Mouse (Mus musculus): Measurements from ENCODE around the gene Slc36a3.
"Not testable (repeated sequence)": the region's sequence is repeated elsewhere in the genome, so short reads cannot be mapped to it uniquely, and the experiment has no call there.

The Slc36a3 gene

DNA sequence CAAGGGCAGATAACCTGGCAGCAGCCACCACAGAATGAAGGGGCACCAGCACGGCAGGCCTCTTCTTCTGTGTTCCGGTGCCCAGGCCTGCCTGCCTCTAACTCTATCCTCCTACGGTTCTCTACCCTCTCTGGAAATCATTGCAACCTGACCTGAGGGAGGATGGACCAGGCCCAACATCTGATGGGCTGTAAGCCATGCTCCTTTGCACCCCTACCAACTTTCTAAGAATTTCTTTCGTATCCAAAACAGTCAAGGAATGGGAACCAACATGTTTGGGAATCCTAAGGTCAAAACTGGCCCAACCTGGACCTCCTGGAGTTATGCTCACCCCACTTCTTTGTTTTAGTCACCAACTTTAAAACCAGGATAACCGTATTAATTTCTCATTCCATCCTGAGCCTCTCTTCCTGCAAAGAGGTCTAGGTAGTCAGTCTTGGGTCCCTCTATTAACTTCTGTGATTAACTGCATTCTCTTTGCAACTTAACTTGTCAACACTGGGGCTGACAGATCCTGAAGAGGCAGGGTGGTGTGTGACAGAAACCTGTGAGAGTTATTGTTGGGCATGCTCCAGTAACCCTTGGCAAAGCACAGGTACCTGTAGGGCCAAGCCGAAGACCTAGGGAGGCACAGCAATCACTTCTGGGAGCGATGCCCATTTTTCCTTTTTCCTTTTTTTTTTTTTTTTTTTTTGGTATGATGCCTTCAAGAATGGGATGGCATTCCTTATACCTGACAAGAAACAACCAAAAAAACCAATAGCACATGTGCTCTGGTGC is 41.8 kb downstream of the Slc36a3 start:
- DNase-seq (ENCODE audit: low read depth, low spot score): no peak

- DNase-seq (ENCODE audit: low read depth, low spot score): no peak
Observed at GRCm38 (mm10) chr11:55106636-55107035, 44.9 kb downstream of the Slc36a3 start.

GRCm38 (mm10) chr11:55105389-55105788 is 46.1 kb downstream of the Slc36a3 start:
- DNase-seq (ENCODE audit: low read depth, low spot score): no peak

DNA sequence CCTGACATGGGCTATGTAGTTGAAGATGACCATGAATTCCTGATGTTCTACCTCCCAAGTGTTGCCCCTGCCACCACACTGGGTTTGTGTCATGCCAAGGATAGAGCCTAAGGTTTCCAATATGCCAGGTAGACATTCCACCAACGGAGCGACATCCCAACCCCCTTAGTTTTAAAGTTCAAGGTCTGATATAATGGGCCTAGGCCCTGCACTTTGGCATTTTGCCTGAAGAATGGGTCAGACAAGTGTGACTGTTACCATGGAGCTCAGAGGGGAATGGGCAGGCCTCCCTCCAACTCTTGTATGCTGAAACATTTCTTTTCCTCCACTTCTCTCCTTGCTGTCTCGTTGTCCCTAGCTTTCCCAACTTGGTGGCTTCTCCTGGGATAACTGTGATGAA is 48.3 kb downstream of the Slc36a3 start:
- DNase-seq (ENCODE audit: low read depth, low spot score): no peak

DNA sequence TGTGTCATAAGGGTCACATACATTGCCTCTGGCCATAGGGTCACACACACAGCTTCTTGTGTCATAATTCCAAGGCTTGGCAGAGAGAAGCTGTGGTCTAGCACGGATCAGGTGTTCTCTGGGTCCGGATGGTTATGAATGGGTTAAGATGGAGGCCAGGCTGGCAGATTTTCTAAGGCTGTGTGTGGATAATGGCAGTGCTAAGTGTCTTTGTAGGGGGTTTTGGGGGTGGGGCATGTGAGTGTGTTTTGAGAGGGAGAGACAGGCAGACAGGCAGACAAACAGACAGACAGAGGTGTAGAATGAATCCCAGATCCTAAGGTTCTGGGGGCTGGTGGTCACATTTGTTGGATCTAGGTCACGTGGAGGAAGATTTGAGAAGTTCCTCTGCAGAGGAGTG is 49.5 kb downstream of the Slc36a3 start:
- DNase-seq (ENCODE audit: low read depth, low spot score): no peak

- DNase-seq (ENCODE audit: low read depth, low spot score): no peak
Observed at GRCm38 (mm10) chr11:55099868-55100267, 51.6 kb downstream of the Slc36a3 start.

DNA sequence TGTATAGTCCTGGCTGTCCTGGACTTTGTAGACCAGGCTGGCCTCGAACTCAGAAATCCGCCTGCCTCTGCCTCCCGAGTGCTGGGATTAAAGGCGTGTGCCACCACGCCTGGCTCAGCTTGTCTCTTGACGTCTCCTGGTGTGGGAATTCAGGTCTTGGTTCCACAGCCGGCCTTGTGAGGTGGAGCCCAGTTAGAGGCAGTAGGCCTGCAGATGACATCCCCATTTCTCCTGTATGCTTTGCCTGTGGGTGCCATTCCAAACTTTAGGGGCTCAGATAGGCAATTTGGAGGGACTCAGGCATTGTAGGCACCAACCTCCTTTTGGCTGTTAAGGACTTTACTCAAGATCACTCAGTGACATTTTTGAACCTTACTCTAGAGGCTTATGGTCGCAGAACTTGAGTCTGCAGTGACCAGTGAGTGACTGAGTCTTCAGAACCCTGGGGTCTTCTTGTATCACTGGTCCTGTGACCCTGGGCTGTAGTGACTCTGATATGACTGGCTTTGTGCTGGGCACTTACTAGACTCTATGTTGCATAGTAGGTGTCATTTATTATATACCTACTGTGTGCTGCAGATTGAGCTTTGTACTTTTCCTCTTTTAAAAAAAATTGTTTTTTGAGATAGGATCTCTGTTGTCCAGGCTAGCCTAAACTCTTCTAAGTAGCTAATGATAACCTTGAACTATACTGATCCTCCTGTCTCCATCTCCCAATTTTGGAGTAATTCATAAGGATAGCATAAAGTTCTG is 52.3 kb downstream of the Slc36a3 start:
- DNase-seq (ENCODE audit: low read depth, low spot score): no peak

GRCm38 (mm10) chr11:55098189-55098915 is 53.2 kb downstream of the Slc36a3 start:
- no peak for DNase-seq (ENCODE audit: low read depth, low spot score)

DNA sequence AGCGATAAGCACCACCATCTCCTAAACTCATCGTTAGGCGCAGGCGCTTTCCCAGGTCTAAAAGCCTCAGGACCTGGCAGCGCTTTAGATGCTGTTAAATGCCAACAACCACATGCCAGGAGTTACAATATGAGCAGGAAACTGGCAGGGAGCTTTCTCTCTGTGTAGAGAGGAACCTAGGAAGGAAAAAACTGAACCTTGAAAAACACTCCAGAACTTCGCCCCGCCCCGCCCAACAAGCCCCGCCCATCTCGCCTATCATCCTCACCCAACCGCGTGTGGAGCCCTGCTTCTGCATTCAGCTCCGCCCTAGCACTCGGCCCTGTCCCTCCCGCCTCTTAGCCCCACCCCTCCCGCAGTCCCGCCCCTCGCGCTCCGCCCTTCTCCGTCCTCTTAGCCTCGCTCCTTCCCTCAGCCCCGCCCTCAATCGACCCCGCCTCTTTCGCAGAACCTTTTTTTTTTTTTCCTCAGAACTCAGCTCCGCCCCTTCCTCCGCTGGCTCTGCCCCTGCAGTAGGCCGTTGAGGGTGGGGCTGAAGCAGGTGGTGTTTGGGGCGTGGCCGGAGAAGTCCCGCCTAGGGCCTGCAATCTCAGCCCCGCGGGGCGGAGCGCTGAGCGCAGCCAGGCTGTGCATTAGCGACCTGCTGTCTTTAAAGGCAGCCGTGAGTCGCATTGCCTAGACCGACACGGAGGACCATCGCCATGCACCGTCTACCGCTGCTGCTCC is 53.9 kb downstream of the Slc36a3 start, which contains the start of gene Gm2a:
Gene Gm2a (plus strand): TSS at position 653 of the 726 bp plus-strand sequence.
- DNase-seq (ENCODE audit: low read depth, low spot score): peak; percentile 68

DNA sequence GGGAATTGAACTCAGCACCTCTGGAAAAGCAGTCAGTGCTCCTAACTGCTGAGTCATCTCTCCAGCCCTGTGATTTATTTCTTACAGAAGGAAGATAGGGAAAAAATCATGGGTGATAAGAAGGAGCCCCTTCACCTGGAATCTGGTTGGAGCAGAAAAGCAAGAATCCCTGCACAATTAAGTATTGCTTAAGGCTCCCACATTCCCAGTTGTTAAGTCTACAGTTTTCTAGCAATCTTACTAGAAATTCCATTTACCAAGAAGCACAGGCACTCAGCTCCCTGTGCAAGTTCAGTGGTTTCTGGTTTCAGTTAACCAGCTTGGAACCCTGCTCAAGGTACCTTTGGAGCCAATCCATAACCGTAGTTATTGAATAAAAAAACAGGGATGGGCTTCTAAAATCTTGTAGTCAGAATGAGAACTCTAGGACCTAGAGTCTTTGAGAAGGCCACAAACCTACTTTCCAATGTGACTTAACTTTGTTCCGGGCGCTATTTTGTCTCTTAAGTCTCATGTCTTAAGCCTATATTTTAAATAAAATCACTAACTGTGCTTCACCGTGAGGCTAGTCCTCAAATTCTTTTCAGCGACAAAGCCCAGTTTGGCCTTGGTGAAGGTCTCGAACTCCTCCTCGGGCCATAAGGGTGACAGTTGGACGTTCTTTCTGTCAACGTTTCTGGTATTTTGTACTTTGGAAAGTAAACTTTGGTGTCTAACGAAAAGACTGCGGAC is 54.6 kb downstream of the Slc36a3 start:
- no peak for DNase-seq (ENCODE audit: low read depth, low spot score)

GRCm38 (mm10) chr11:55096296-55096695 is 55.2 kb downstream of the Slc36a3 start:
- not testable (repeated sequence) for DNase-seq (ENCODE audit: low read depth, low spot score)

DNA sequence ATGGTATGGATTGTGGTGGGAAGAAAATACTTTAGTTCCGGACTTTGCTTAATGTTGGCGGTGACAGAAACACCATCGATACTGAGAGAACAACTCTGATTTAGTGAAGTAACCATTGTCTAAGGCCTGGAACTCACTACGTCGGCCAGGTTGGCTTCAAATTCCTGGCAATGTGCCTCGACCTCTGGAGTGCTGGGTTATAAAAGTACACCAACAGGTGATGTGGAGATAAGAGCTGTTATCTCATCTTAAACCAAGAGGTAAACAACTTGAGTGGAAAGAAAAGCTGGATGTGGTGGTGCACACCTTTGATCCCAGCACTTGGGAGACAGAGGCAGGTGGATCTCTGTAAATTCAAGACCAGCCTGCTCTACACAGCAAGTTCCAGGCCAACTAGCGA is 58.4 kb downstream of the Slc36a3 start:
- DNase-seq (ENCODE audit: low read depth, low spot score): no peak

GRCm38 (mm10) chr11:55089892-55090291 is 61.6 kb downstream of the Slc36a3 start:
- DNase-seq (ENCODE audit: low read depth, low spot score): no peak

GRCm38 (mm10) chr11:55087006-55087405 is 64.5 kb downstream of the Slc36a3 start:
- DNase-seq (ENCODE audit: low read depth, low spot score): peak; percentile 24

- DNase-seq (ENCODE audit: low read depth, low spot score): no peak
Observed at GRCm38 (mm10) chr11:55085396-55085795, 66.1 kb downstream of the Slc36a3 start.

DNA sequence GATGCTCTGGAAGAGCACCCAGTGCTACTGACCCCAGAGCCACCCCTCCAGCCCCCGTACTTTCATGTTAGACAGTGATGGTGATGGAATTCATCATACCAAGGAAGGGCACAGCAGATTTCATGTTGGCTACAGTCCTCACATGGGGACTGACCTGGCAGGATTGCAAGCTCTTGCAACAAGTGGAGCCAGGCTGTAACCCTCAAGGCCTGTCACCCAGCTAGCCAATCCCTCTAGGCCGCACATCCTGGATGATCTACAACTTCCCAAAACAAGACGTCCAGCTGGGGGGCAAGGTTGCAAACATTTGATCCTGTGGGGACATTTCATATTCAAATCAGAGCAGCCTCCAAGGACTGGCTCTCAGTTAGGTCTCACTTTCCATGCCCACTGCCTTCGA is 66.9 kb downstream of the Slc36a3 start:
- no peak for DNase-seq (ENCODE audit: low read depth, low spot score)

DNA sequence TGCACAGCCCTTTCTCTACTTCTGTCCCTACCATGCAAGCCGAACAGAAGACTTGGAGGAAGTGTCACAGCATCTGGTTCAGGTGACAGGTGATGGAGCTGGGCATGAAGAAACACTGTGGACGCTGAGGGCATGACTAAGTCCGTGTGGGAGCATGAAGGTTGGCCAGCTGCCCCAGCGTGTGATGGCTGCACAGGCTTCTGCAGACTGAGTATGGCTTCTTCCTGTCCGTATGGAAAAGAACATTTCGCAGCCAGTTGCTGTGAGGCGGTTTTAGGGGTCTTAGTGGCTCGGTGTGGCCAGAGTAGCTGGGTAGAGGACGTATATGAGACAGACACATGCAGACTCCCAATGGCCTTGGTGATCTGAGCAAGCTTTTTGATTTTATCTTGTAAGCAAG is 70.3 kb downstream of the Slc36a3 start:
- DNase-seq (ENCODE audit: low read depth, low spot score): no peak

- DNase-seq (ENCODE audit: low read depth, low spot score): no peak
Observed at GRCm38 (mm10) chr11:55079180-55079579, 72.3 kb downstream of the Slc36a3 start.

- no peak for DNase-seq (ENCODE audit: low read depth, low spot score)
Observed at GRCm38 (mm10) chr11:55078502-55078901, 73.0 kb downstream of the Slc36a3 start.

GRCm38 (mm10) chr11:55077331-55078231 is 73.9 kb downstream of the Slc36a3 start, which contains the start of gene Ccdc69:
Gene Ccdc69, minus strand, starts transcription at chr11:55078131.
- no peak for DNase-seq (ENCODE audit: low read depth, low spot score)

Data from c-Kit-negative CD71-positive TER-119-positive erythroid progenitor cells, embryonic 14.5 days (primary cell).